Mouse (Mus musculus) lung, postnatal 0 days (tissue): ENCODE results near the gene Cpeb3. TPM values are rescaled to one million over a fixed set of nuclear protein-coding genes. Genes with fewer than 3 reads are reported as not detected.

Experiments
- ATAC-seq: fragments of 200-750 bp; cut with Nextera tagmentation; 2 replicates; pipeline ENCODE4 v1.8.0; 2017; ENCODE audit warnings: moderate library complexity
- DNase-seq: peaks from one replicate; pipeline ENCODE4 v3.0.0-alpha.2; 2016; ENCODE audit warnings: low spot score
- H3K27ac ChIP-seq: fragments of 300-500 bp; sonication (generic); 2 replicates; pipeline ENCODE4 v1.5.1; 2014; ENCODE audit warnings: antibody characterized with exemption, mild to moderate bottlenecking, low read length, mixed read lengths
- H3K27me3 ChIP-seq: fragments of 300-500 bp; sonication (generic); replicated peaks from 2 replicates; pipeline ENCODE4 v1.6.1; 2014; ENCODE audit warnings: low read length, mixed read lengths; ENCODE audit not compliant: insufficient read depth
- H3K36me3 ChIP-seq: fragments of 300-500 bp; sonication (generic); 2 replicates; pipeline ENCODE4 v1.6.1; 2014; ENCODE audit warnings: low read length, mixed read lengths; ENCODE audit not compliant: insufficient read depth
- H3K4me1 ChIP-seq: fragments of 300-500 bp; sonication (generic); 2 replicates; pipeline ENCODE4 v1.6.1; 2014; ENCODE audit warnings: antibody characterized with exemption, low read depth, low read length, mixed read lengths; ENCODE audit not compliant: insufficient read depth
- H3K4me2 ChIP-seq: fragments of 300-500 bp; sonication (generic); replicated peaks from 2 replicates; pipeline ENCODE4 v1.6.1; 2014; ENCODE audit warnings: low read depth, mild to moderate bottlenecking, low read length, moderate library complexity, mixed read lengths
- H3K4me3 ChIP-seq: fragments of 300-500 bp; sonication (generic); 2 replicates; pipeline ENCODE4 v1.5.1; 2014; ENCODE audit warnings: low read depth, low read length
- H3K9ac ChIP-seq: fragments of 300-500 bp; sonication (generic); replicated peaks from 2 replicates; pipeline ENCODE4 v1.6.1; 2014; ENCODE audit warnings: low read depth, mild to moderate bottlenecking
- H3K9me3 ChIP-seq: fragments of 300-500 bp; sonication (generic); 2 replicates; pipeline ENCODE4 v1.6.1; 2016; ENCODE audit warnings: low read length, mixed read lengths
- CTCF ChIP-seq: IDR thresholded peaks from 2 replicates; pipeline ENCODE4 v1.5.1; 2016; ENCODE audit warnings: antibody characterized with exemption, mild to moderate bottlenecking
- EP300 ChIP-seq: IDR thresholded peaks from 2 replicates; pipeline ENCODE4 v1.6.1; 2016; ENCODE audit warnings: antibody characterized with exemption, mild to moderate bottlenecking, control low read depth
- WGBS: fragments of 180-500 bp; shearing (Covaris S2); extraction: QIAGEN DNeasy Blood & Tissue Kit; methylation state at CpG from one replicate; pipeline ENCODE4 v1.1.7; 2014; 5-methylcytosine and 5-hydroxymethylcytosine counted together
- polyA plus RNA-seq: library from polyadenylated mRNA; unstranded; fragments of >200 nt; fragmentation: Nextera tagmentation; extraction: Ambion mirVana; gene quantifications from 2 replicates; pipeline ENCODE4 v1.2.1, GENCODE M21; 2015

The Cpeb3 gene
- polyA plus RNA-seq, 1 experiment from 2014 or later, result 1.3 TPM

- Histone ChIP-seq H3K4me3 (no peak overlapping the region), H3K9me3 (no peaks in the 10 kb centered on the region), H3K4me1 (no peaks in the 10 kb centered on the region), H3K27me3 (no peaks in the 10 kb centered on the region), H3K9ac (no peak overlapping the region), H3K27ac (no peak overlapping the region), H3K36me3 (no peaks in the 10 kb centered on the region), H3K4me2 (no peak overlapping the region)
- no peak for TF ChIP-seq CTCF
- no peak for TF ChIP-seq EP300
- no peak for DNase-seq
- WGBS, result 77% methylated on average over 5 of the region's 5 CpGs
- ATAC-seq, result no peak
Observed at GRCm38 (mm10) chr19:37031446-37031845, 177.0 kb downstream of the Cpeb3 start.

- no peak for TF ChIP-seq EP300
- no peak for TF ChIP-seq CTCF
- Histone ChIP-seq H3K9me3 (no peaks in the 10 kb centered on the region), H3K4me3 (no peak overlapping the region), H3K36me3 (no peaks in the 10 kb centered on the region), H3K27ac (no peak overlapping the region), H3K9ac (no peak overlapping the region), H3K4me1 (no peaks in the 10 kb centered on the region), H3K27me3 (no peaks in the 10 kb centered on the region), H3K4me2 (no peak overlapping the region)
- ATAC-seq, result no peak
- 52% methylated on average over 6 of the region's 6 CpGs for WGBS
- DNase-seq, result no peak
Observed at GRCm38 (mm10) chr19:37029771-37030170, 178.6 kb downstream of the Cpeb3 start.

- Histone ChIP-seq H3K4me3 (no peak overlapping the region), H3K27ac (no peak overlapping the region), H3K9ac (no peak overlapping the region), H3K9me3 (no peaks in the 10 kb centered on the region), H3K27me3 (no peaks in the 10 kb centered on the region), H3K4me1 (no peaks in the 10 kb centered on the region), H3K36me3 (no peaks in the 10 kb centered on the region), H3K4me2 (no peak overlapping the region)
- no peak for DNase-seq
- no peak for TF ChIP-seq EP300
- TF ChIP-seq CTCF, result no peak
- ATAC-seq, result no peak; the same call in 1 of the 2 replicates
- WGBS, result 52% methylated on average over 11 of the region's 11 CpGs
Observed at GRCm38 (mm10) chr19:37026408-37026807, 182.0 kb downstream of the Cpeb3 start.

- Histone ChIP-seq H3K9ac (no peak overlapping the region), H3K27me3 (no peaks in the 10 kb centered on the region), H3K4me3 (no peak overlapping the region), H3K27ac (no peak overlapping the region), H3K36me3 (no peaks in the 10 kb centered on the region), H3K4me2 (no peak overlapping the region), H3K4me1 (no peaks in the 10 kb centered on the region), H3K9me3 (no peaks in the 10 kb centered on the region)
- ATAC-seq, result no peak
- no peak for TF ChIP-seq EP300
- no peak for TF ChIP-seq CTCF
- 54% methylated on average over 13 of the region's 13 CpGs for WGBS
- DNase-seq, result peak; percentile 23
Observed at GRCm38 (mm10) chr19:37025839-37026319, 182.5 kb downstream of the Cpeb3 start.

- Histone ChIP-seq H3K4me2 (no peak overlapping the region), H3K4me1 (no peaks in the 10 kb centered on the region), H3K9me3 (no peaks in the 10 kb centered on the region), H3K27ac (no peak overlapping the region), H3K4me3 (no peak overlapping the region), H3K9ac (no peak overlapping the region), H3K36me3 (no peaks in the 10 kb centered on the region), H3K27me3 (no peaks in the 10 kb centered on the region)
- DNase-seq (no peak), ATAC-seq (no peak)
- 89% methylated on average over 5 of the region's 5 CpGs for WGBS
- TF ChIP-seq EP300 (no peak), CTCF (no peak)
Observed at GRCm38 (mm10) chr19:37022146-37022545, 186.3 kb downstream of the Cpeb3 start.

GRCm38 (mm10) chr19:37020951-37021350 is 187.4 kb downstream of the Cpeb3 start:
- Histone ChIP-seq H3K27ac (no peak overlapping the region), H3K27me3 (no peaks in the 10 kb centered on the region)
- no peak for ATAC-seq

GRCm38 (mm10) chr19:37020531-37020930 is 187.9 kb downstream of the Cpeb3 start:
- DNase-seq (no peak), ATAC-seq (no peak)

More at GRCm38 (mm10) chr19:37020951-37021350, 187.4 kb downstream of the Cpeb3 start:
- no peak for DNase-seq
- TF ChIP-seq CTCF (no peak), EP300 (no peak)
- H3K9ac ChIP-seq, result no peak overlapping the region
- H3K36me3 ChIP-seq, result no peaks in the 10 kb centered on the region
- 71% methylated on average over 11 of the region's 11 CpGs for WGBS
- no peaks in the 10 kb centered on the region for H3K4me1 ChIP-seq
- H3K9me3 ChIP-seq, result no peaks in the 10 kb centered on the region
- no peak overlapping the region for H3K4me3 ChIP-seq
- no peak overlapping the region for H3K4me2 ChIP-seq

More at GRCm38 (mm10) chr19:37020531-37020930, 187.9 kb downstream of the Cpeb3 start:
- 82% methylated on average over 3 of the region's 5 CpGs for WGBS
- Histone ChIP-seq H3K4me1 (no peaks in the 10 kb centered on the region), H3K4me3 (no peak overlapping the region), H3K9me3 (no peaks in the 10 kb centered on the region), H3K36me3 (no peaks in the 10 kb centered on the region), H3K9ac (no peak overlapping the region), H3K27me3 (no peaks in the 10 kb centered on the region), H3K4me2 (no peak overlapping the region), H3K27ac (no peak overlapping the region)
- TF ChIP-seq CTCF, result no peak
- no peak for TF ChIP-seq EP300
